Comparison of ENCODE assay signal across 23 mouse cellular contexts in genomic region chr6:77209183-77209582, GRCm38 (mm10). TPM values are rescaled to one million over a fixed set of nuclear protein-coding genes. Genes with fewer than 3 reads are reported as not detected.
A peak's percentile ranks its signal among the peaks of the same experiment; 100 is the strongest.
DNase-seq lines count a peak whose midpoint lies in the region; ATAC-seq lines count a peak whose summit lies in the region.
"Had no signal": no experiment of that assay in that cellular context is flagged by ENCODE, and none has a peak within 500 bp of the region (broad histone marks: within the 10 kb centered on the region; RNA-seq: fewer than 3 reads in every experiment).

No protein-coding gene starts in this region.

- no peak overlapping the region for H3K27ac ChIP-seq in midbrain, embryonic 15.5 days
- H3K27ac ChIP-seq: embryonic facial prominence, embryonic 13.5 days; heart, embryonic 10.5 days; hindbrain, postnatal 0 days; limb, embryonic 13.5 days; midbrain, embryonic 12.5 days had no signal

- H3K36me3 ChIP-seq in midbrain, embryonic 15.5 days (replicated peaks): no peaks in the 10 kb centered on the region
- H3K36me3 ChIP-seq: embryonic facial prominence, embryonic 13.5 days; heart, embryonic 10.5 days; limb, embryonic 13.5 days; midbrain, embryonic 12.5 days had no signal

- no peaks in the 10 kb centered on the region for H3K9me3 ChIP-seq in midbrain, embryonic 15.5 days
- H3K9me3 ChIP-seq: embryonic facial prominence, embryonic 13.5 days; heart, embryonic 10.5 days; limb, embryonic 13.5 days; midbrain, embryonic 12.5 days had no signal

- H3K4me2 ChIP-seq in midbrain, embryonic 15.5 days: no peak overlapping the region
- H3K4me2 ChIP-seq: embryonic facial prominence, embryonic 13.5 days; limb, embryonic 13.5 days; midbrain, embryonic 12.5 days had no signal

- ATAC-seq in midbrain, embryonic 15.5 days (replicated peaks): no peak
- no peak for ATAC-seq in CD4-positive, CD25-positive, alpha-beta regulatory T cell, adult 4 months
- ATAC-seq: hindbrain, postnatal 0 days; liver, postnatal 0 days had no signal

- WGBS in midbrain, embryonic 15.5 days: 89% methylated on average over 1 of the region's 1 CpGs

- no peaks in the 10 kb centered on the region for H3K27me3 ChIP-seq in midbrain, embryonic 15.5 days (replicated peaks)
- H3K27me3 ChIP-seq: embryonic facial prominence, embryonic 13.5 days; midbrain, embryonic 12.5 days had no signal

- H3K4me3 ChIP-seq in midbrain, embryonic 15.5 days: no peak overlapping the region
- H3K4me3 ChIP-seq: embryonic facial prominence, embryonic 13.5 days; heart, embryonic 10.5 days; limb, embryonic 13.5 days; midbrain, embryonic 12.5 days had no signal

- DNase-seq in left cerebral cortex, adult 18-20 months (ENCODE audit: low spot score in 2 of 2): peak; percentile 26 to 54
- DNase-seq in left cerebral cortex, adult 11 months (ENCODE audit: low spot score): no peak
- DNase-seq in frontal cortex, adult 2 months (ENCODE audit: extremely low spot score in 1 of 2, low spot score in 1 of 2): peak; percentile 39 to 65
- peak; percentile 63 to 66 for DNase-seq in layer of hippocampus, adult 8-10 months (ENCODE audit: low spot score in 2 of 2)
- peak; percentile 81 to 86 for DNase-seq in right cerebral cortex, postnatal 10 days (ENCODE audit: low spot score in 2 of 2)
- no peak for DNase-seq in embryo, embryonic 9.5 days (ENCODE audit: extremely low spot score)
- DNase-seq: adrenal gland, adult 8-10 months; cerebellum, postnatal 36 days; gastrocnemius, postnatal 25 days; heart, postnatal 14 days; kidney, adult 18-20 months; kidney, postnatal 36 days; liver, postnatal 0 days; lung, postnatal 4 days; thymus, postnatal 14 days had no signal

- H3K4me1 ChIP-seq in midbrain, embryonic 15.5 days: peaks cover 7% of the 10 kb centered on the region
- H3K4me1 ChIP-seq: embryonic facial prominence, embryonic 13.5 days; heart, embryonic 10.5 days had no signal

- no peak overlapping the region for H3K9ac ChIP-seq in midbrain, embryonic 15.5 days
- H3K9ac ChIP-seq: embryonic facial prominence, embryonic 13.5 days; limb, embryonic 13.5 days; liver, postnatal 0 days; midbrain, embryonic 12.5 days had no signal

RNA-seq across cellular contexts. Expression of gene Lrrtm1, which starts 33.3 kb away (rescaled TPM):
- 10 to 100 TPM; 64.1 to 72.1 TPM for total RNA-seq in left cerebral cortex, adult 18-20 months (2021)
- polyA plus RNA-seq in frontal cortex, adult 2 months (2012; rRNA removed): 41.1 and 44.1 TPM in 2 replicates
- total RNA-seq in layer of hippocampus, adult 8-10 months (2022): 10 to 100 TPM; 92.6 to 96.6 (median 93.5) TPM
- 51.1 and 51.7 TPM in 2 replicates for polyA plus RNA-seq in midbrain, embryonic 15.5 days (2015; fragmentation: Nextera tagmentation; extraction: Ambion mirVana)
- not detected for polyA plus RNA-seq in CD4-positive, CD25-positive, alpha-beta regulatory T cell, adult 4 months (2017; shearing (Covaris generic))
- total RNA-seq: gastrocnemius, postnatal 25 days; MEL had no signal
- polyA plus RNA-seq: liver, postnatal 0 days had no signal

Comparison
In these comparisons a context has a peak if more than half of its experiments do, and no peak if none do; other contexts are left out.
1. DNase-seq: peak in left cerebral cortex, adult 18-20 months (2 of 2), frontal cortex, adult 2 months (2 of 2), layer of hippocampus, adult 8-10 months (2 of 2) and right cerebral cortex, postnatal 10 days (2 of 2); none in left cerebral cortex, adult 11 months (single experiment) and embryo, embryonic 9.5 days (single experiment).
2. RNA of gene Lrrtm1, which starts 33.3 kb away (polyA plus RNA-seq): 51.1 to 51.7 TPM in midbrain, embryonic 15.5 days and 41.1 to 44.1 TPM in frontal cortex, adult 2 months; not detected in CD4-positive, CD25-positive, alpha-beta regulatory T cell, adult 4 months; every median in the first group is over 10 times any median in the second.